In genomic region chr13:15688074-15688825, GRCm38 (mm10) we compare ENCODE assay signal across 27 mouse cellular contexts.
DNase-seq lines count a peak whose midpoint lies in the region; ATAC-seq and TF ChIP-seq lines count a peak whose summit lies in the region.
"Had no signal": no experiment of that assay in that cellular context is flagged by ENCODE, and none has a peak within 500 bp of the region (broad histone marks: within the 10 kb centered on the region; RNA-seq: fewer than 3 reads in every experiment).

No protein-coding gene starts in this region.

- WGBS in hindbrain, postnatal 0 days = 70% methylated on average over 6 of the region's 6 CpGs
- 72% methylated on average over 6 of the region's 6 CpGs for WGBS in hindbrain, embryonic 12.5 days
- WGBS in intestine, postnatal 0 days = 67% methylated on average over 6 of the region's 6 CpGs

- no peak overlapping the region for H3K4me2 ChIP-seq in hindbrain, postnatal 0 days (ENCODE audit: low read depth, low read length)
- no peak overlapping the region for H3K4me2 ChIP-seq in hindbrain, embryonic 12.5 days (replicated peaks)
- H3K4me2 ChIP-seq in intestine, postnatal 0 days (replicated peaks; ENCODE audit: low read depth) = no peak overlapping the region
- H3K4me2 ChIP-seq: embryonic facial prominence, embryonic 13.5 days; forebrain, embryonic 12.5 days; heart, embryonic 13.5 days; limb, embryonic 15.5 days; lung, embryonic 14.5 days; midbrain, embryonic 12.5 days; neural tube, embryonic 12.5 days had no signal

- H3K27ac ChIP-seq in hindbrain, postnatal 0 days = no peak overlapping the region
- H3K27ac ChIP-seq in hindbrain, embryonic 12.5 days = no peak overlapping the region
- 0 out of 2 replicates have a peak overlapping the region, but pooled peaks have one; percentile 21 for H3K27ac ChIP-seq in intestine, postnatal 0 days (ENCODE audit: low read depth, low read length)
- H3K27ac ChIP-seq: embryonic facial prominence, embryonic 13.5 days; forebrain, embryonic 12.5 days; heart, embryonic 13.5 days; kidney, postnatal 0 days; limb, embryonic 15.5 days; liver, embryonic 14.5 days; midbrain, embryonic 12.5 days; neural tube, embryonic 12.5 days had no signal

- no peaks in the 10 kb centered on the region for H3K4me1 ChIP-seq in hindbrain, postnatal 0 days (ENCODE audit: insufficient read depth, low read length)
- no peaks in the 10 kb centered on the region for H3K4me1 ChIP-seq in hindbrain, embryonic 12.5 days
- H3K4me1 ChIP-seq in intestine, postnatal 0 days (replicated peaks; ENCODE audit: control insufficient read depth, insufficient read depth, low read length) = 0 out of 2 replicates have a peak, but pooled peaks cover 3% of the 10 kb centered on the region
- H3K4me1 ChIP-seq: embryonic facial prominence, embryonic 13.5 days; limb, embryonic 15.5 days; neural tube, embryonic 12.5 days had no signal

- no peak for TF ChIP-seq CTCF in hindbrain, postnatal 0 days (IDR thresholded peaks at IDR 0.05; ENCODE audit: low read depth)
- no peak for TF ChIP-seq CTCF in intestine, postnatal 0 days (IDR thresholded peaks at IDR 0.05; ENCODE audit: low read depth)

- no peak overlapping the region for H3K9ac ChIP-seq in hindbrain, postnatal 0 days (replicated peaks; ENCODE audit: low read length)
- H3K9ac ChIP-seq in hindbrain, embryonic 12.5 days = no peak overlapping the region
- no peak overlapping the region for H3K9ac ChIP-seq in intestine, postnatal 0 days (ENCODE audit: low read depth, low read length)
- H3K9ac ChIP-seq: embryonic facial prominence, embryonic 13.5 days; forebrain, embryonic 12.5 days; heart, embryonic 13.5 days; limb, embryonic 15.5 days; liver, embryonic 14.5 days; lung, embryonic 14.5 days; midbrain, embryonic 12.5 days; neural tube, embryonic 12.5 days had no signal

- H3K9me3 ChIP-seq in hindbrain, postnatal 0 days (ENCODE audit: low read length) = no peaks in the 10 kb centered on the region
- no peaks in the 10 kb centered on the region for H3K9me3 ChIP-seq in hindbrain, embryonic 12.5 days (replicated peaks)
- H3K9me3 ChIP-seq in intestine, postnatal 0 days (ENCODE audit: control insufficient read depth) = no peaks in the 10 kb centered on the region
- H3K9me3 ChIP-seq: embryonic facial prominence, embryonic 13.5 days; forebrain, embryonic 12.5 days; heart, embryonic 13.5 days; limb, embryonic 15.5 days; midbrain, embryonic 12.5 days; neural tube, embryonic 12.5 days had no signal

- peak; percentile 6 to 14 for DNase-seq in cerebellum, postnatal 10 days
- no peak for DNase-seq in cerebellum, postnatal 4 days (ENCODE audit: low spot score in 2 of 2)
- DNase-seq in hindbrain, postnatal 0 days (ENCODE audit: low spot score) = peak; percentile 16
- peak; percentile 8 for DNase-seq in adipocyte (ENCODE audit: low spot score)
- DNase-seq in kidney, adult 18-20 months = no peak
- DNase-seq: cerebellum, adult 9-10 months; gastrocnemius, postnatal 14 days; heart, adult 11 months; heart, postnatal 14 days; layer of hippocampus, adult 9-11 months; lung, embryonic 14.5 days; retina, postnatal 1 day; right cerebral cortex, postnatal 25 days; spleen, adult 18-20 months; thymus, postnatal 14 days had no signal

- ATAC-seq in hindbrain, postnatal 0 days = no peak
- ATAC-seq in hindbrain, embryonic 12.5 days (ENCODE audit: low FRiP score) = no peak
- ATAC-seq in intestine, postnatal 0 days = no peak
- ATAC-seq: Patski had no signal

- H3K36me3 ChIP-seq in hindbrain, postnatal 0 days (ENCODE audit: insufficient read depth, low read length) = no peaks in the 10 kb centered on the region
- no peaks in the 10 kb centered on the region for H3K36me3 ChIP-seq in hindbrain, embryonic 12.5 days
- no peaks in the 10 kb centered on the region for H3K36me3 ChIP-seq in intestine, postnatal 0 days (ENCODE audit: control insufficient read depth, insufficient read depth)
- H3K36me3 ChIP-seq: embryonic facial prominence, embryonic 13.5 days; forebrain, embryonic 12.5 days; heart, embryonic 13.5 days; midbrain, embryonic 12.5 days; neural tube, embryonic 12.5 days had no signal

- no peaks in the 10 kb centered on the region for H3K27me3 ChIP-seq in hindbrain, postnatal 0 days (ENCODE audit: insufficient read depth, low read length)
- no peaks in the 10 kb centered on the region for H3K27me3 ChIP-seq in hindbrain, embryonic 12.5 days
- H3K27me3 ChIP-seq in intestine, postnatal 0 days (replicated peaks; ENCODE audit: control insufficient read depth, insufficient read depth, low read length) = no peaks in the 10 kb centered on the region
- H3K27me3 ChIP-seq: embryonic facial prominence, embryonic 13.5 days; forebrain, embryonic 12.5 days; heart, embryonic 13.5 days; limb, embryonic 15.5 days; midbrain, embryonic 12.5 days; neural tube, embryonic 12.5 days; Patski had no signal

- H3K4me3 ChIP-seq in hindbrain, postnatal 0 days (ENCODE audit: low read length) = no peak overlapping the region
- H3K4me3 ChIP-seq in hindbrain, embryonic 12.5 days = no peak overlapping the region
- H3K4me3 ChIP-seq in intestine, postnatal 0 days (ENCODE audit: low read depth, low read length) = no peak overlapping the region
- H3K4me3 ChIP-seq: embryonic facial prominence, embryonic 13.5 days; erythroblast, embryonic 14.5 days; forebrain, embryonic 12.5 days; heart, embryonic 13.5 days; limb, embryonic 15.5 days; midbrain, embryonic 12.5 days; neural tube, embryonic 12.5 days had no signal

Comparison
In these comparisons a context has a peak if more than half of its experiments do, and no peak if none do; other contexts are left out.
1. DNase-seq: peak in cerebellum, postnatal 10 days (2 of 2), hindbrain, postnatal 0 days (single experiment) and adipocyte (single experiment); none in cerebellum, postnatal 4 days (0 of 2) and kidney, adult 18-20 months (single experiment).